Mouse (Mus musculus) heart, adult 2 months (tissue): ENCODE data around the gene Frmpd2. TPM values are rescaled to one million over a fixed set of nuclear protein-coding genes. Genes with fewer than 3 reads are reported as not detected.
A peak's percentile ranks its signal among the peaks of the same experiment; 100 is the strongest.

Source experiments
- DNase-seq, 2 experiments: peaks; one replicate each; pipeline ENCODE4 v3.0.0; 2021
- H3K27ac ChIP-seq: fragments of 200-600 bp; 2 replicates; pipeline ENCODE4 v1.8.1; 2022
- H3K27me3 ChIP-seq: fragments of 200-500 bp; 2 replicates; pipeline ENCODE4 v1.6.1; 2012; ENCODE audit warnings: mild to moderate bottlenecking, low read length, inconsistent platforms, mixed read lengths; ENCODE audit not compliant: control insufficient read depth, insufficient read depth
- H3K36me3 ChIP-seq: fragments of 200-500 bp; 2 replicates; pipeline ENCODE4 v1.6.1; 2012; ENCODE audit warnings: low read length, inconsistent platforms; ENCODE audit not compliant: control insufficient read depth, insufficient read depth
- H3K4me1 ChIP-seq: fragments of 200-500 bp; 2 replicates; pipeline ENCODE4 v1.6.1; 2011; ENCODE audit warnings: low read length; ENCODE audit not compliant: control insufficient read depth, insufficient read depth
- H3K4me3 ChIP-seq: fragments of 200-600 bp; 2 replicates; pipeline ENCODE4 v1.8.1; 2022
- H3K79me2 ChIP-seq: fragments of 200-500 bp; replicated peaks from 2 replicates; pipeline ENCODE4 v1.6.1; 2012; ENCODE audit warnings: mild to moderate bottlenecking, inconsistent platforms, low read length, moderate library complexity, mixed read lengths; ENCODE audit not compliant: control insufficient read depth, insufficient read depth
- H3K9ac ChIP-seq: fragments of 200-500 bp; 2 replicates; pipeline ENCODE4 v1.6.1; 2012; ENCODE audit warnings: low read depth, mild to moderate bottlenecking, control low read depth, inconsistent platforms, low read length, mixed read lengths
- CTCF ChIP-seq: fragments of 200-600 bp; IDR thresholded peaks from 2 replicates; pipeline ENCODE4 v1.8.1; 2022; ENCODE audit warnings: antibody characterized with exemption, mild to moderate bottlenecking, moderate library complexity
- EP300 ChIP-seq: fragments of 200-500 bp; IDR thresholded peaks from 2 replicates; pipeline ENCODE4 v1.6.1; 2011; ENCODE audit warnings: low read depth, low read length, control low read depth; ENCODE audit not compliant: insufficient read depth
- POLR2A ChIP-seq: fragments of 200-500 bp; IDR thresholded peaks from 2 replicates; pipeline ENCODE4 v1.6.1; 2011; ENCODE audit warnings: mild to moderate bottlenecking, low read depth, low read length, control low read depth; ENCODE audit not compliant: insufficient read depth
- WGBS: fragments of 180-500 bp; shearing (Covaris S2); methylation state at CpG from one replicate; pipeline ENCODE4 v1.1.7; 2018; 5-methylcytosine and 5-hydroxymethylcytosine counted together
- intact Hi-C: fragments of 180-260 bp; cut with DNase I; formaldehyde crosslinking; loops from one replicate; pipeline ENCODE4 v1.15.1; 2025
- polyA plus RNA-seq: library from polyadenylated mRNA; depleted of rRNA; stranded (reverse); fragments of >200 nt; gene quantifications from 2 replicates; pipeline ENCODE4 v1.2.3, GENCODE M21; 2012
- total RNA-seq, 2 experiments: library from RNA; stranded (reverse); gene quantifications; 2 replicates each; pipeline ENCODE4 v1.2.3; 2021

Frmpd2 gene
- total and polyA plus RNA-seq, 3 experiments: 0.21 TPM; not detected in 2

DNA sequence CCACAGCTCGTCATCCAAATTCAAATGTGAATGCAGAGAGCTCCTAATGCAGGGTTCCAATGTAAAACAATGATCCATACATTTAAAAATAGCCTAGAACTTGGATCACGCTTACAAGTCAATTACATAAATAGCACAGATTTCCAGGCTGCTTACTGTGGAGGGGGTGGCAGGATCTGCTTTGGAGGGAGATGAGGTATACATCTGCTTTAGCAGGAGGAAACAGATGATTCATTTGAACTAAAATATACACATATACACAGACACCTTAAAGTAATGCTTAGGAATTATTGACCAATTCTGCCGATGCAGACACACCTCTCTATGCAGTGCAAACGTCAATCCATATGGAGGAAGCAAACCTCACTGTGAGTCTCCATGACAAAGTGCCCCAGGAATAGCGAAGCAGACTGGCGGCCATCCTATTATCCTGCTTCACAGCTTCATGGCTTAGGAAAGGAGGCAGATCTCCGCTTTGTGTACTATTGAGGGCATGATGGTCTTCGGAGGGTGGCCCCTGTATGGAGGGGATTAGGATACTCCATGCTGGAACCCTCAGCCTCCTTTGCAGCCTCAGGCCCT, 59.9 kb downstream of the Frmpd2 start:
- Histone ChIP-seq H3K27ac (no peak overlapping the region), H3K4me3 (no peak overlapping the region), H3K79me2 (no peaks in the 10 kb centered on the region), H3K27me3 (no peaks in the 10 kb centered on the region), H3K4me1 (no peaks in the 10 kb centered on the region), H3K9ac (no peak overlapping the region), H3K36me3 (no peaks in the 10 kb centered on the region)
- intact Hi-C loops: no loop called here
- WGBS: 75% methylated on average over 8 of the region's 8 CpGs
- DNase-seq: no peak
- no peak for TF ChIP-seq EP300
- TF ChIP-seq POLR2A: no peak

DNA sequence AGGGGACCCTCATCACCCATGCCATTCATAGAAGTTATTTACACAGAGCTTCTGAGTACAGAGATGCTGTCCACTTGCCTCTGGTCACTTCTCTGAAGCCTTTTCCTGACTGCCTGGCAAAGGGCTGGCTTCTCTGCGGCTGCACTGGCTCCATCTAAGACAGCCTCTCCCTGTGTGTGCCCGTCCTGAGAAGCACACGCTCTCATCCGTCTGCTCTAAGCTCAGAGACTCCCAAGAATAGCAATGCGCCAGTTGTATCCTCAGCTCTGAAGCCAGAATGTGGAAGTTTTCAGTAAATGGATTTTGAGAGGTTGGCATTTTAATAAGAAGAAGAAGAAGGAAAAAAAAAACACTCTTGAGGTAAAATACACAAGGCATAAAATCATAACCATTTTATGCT, 61.3 kb downstream of the Frmpd2 start:
- DNase-seq: no peak
- TF ChIP-seq POLR2A: no peak
- Histone ChIP-seq H3K4me3 (no peak overlapping the region), H3K36me3 (no peaks in the 10 kb centered on the region), H3K4me1 (no peaks in the 10 kb centered on the region), H3K27me3 (no peaks in the 10 kb centered on the region), H3K79me2 (no peaks in the 10 kb centered on the region), H3K27ac (no peak overlapping the region), H3K9ac (no peak overlapping the region)
- intact Hi-C loops: no loop called here
- 78% methylated on average over 5 of the region's 5 CpGs for WGBS

DNA sequence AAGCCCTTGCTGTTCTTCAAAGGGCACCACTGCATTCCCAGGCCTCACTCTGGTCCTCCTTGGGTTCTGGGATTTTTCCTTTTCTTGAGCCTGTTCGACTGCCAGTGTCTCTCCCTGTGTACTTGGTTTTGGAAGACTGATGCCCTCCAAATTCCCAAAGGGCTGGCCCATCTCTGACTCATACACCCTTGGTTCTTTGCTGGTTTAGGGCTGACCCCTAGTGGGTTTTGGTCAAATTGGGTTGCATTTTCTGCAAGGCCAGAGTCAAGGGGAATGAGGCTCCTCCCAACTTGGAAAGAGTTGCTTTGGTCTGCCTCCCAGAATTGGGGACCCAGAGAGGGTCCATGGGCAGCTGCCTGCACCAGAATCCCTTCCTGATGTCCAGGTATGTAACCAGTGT, 62.0 kb downstream of the Frmpd2 start:
- peak in 1 of 2 experiments; percentile 6 for DNase-seq
- intact Hi-C loops: no loop called here

DNA sequence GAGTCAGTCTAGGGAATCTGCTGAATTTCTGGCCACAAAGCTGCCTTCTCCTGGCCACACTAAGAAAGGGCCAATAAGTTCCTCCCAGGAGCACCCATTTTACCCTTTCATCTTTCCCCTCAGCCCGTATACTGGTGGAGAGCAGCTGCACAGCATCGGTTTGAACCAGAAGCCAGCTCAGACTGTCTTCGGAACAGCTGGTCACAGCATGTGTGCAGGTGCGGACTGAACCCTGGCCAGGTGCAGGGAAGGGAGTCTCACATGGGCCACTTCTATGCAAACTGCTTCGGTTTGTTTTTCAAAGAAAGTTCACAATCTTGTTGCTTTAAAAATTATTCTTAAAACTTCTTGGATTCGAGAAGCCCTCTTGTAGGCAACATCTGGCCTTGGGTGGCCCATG, 63.8 kb downstream of the Frmpd2 start:
- Histone ChIP-seq H3K27me3 (no peaks in the 10 kb centered on the region), H3K36me3 (no peaks in the 10 kb centered on the region), H3K27ac (no peak overlapping the region), H3K4me3 (no peak overlapping the region), H3K9ac (no peak overlapping the region), H3K4me1 (no peaks in the 10 kb centered on the region), H3K79me2 (no peaks in the 10 kb centered on the region)
- no peak for TF ChIP-seq POLR2A
- TF ChIP-seq EP300: no peak
- TF ChIP-seq CTCF: no peak
- no peak for DNase-seq
- WGBS: 77% methylated on average over 6 of the region's 6 CpGs
- intact Hi-C loops: no loop called here

More for the DNA sequence above, 62.0 kb downstream of the Frmpd2 start:
- H3K9ac ChIP-seq: no peak overlapping the region
- H3K4me3 ChIP-seq: no peak overlapping the region
- H3K79me2 ChIP-seq: no peaks in the 10 kb centered on the region
- peak; percentile 46 for TF ChIP-seq CTCF
- TF ChIP-seq EP300: no peak
- WGBS: 34% methylated on average over 1 of the region's 1 CpGs
- H3K36me3 ChIP-seq: no peaks in the 10 kb centered on the region
- no peaks in the 10 kb centered on the region for H3K27me3 ChIP-seq
- no peaks in the 10 kb centered on the region for H3K4me1 ChIP-seq
- H3K27ac ChIP-seq: no peak overlapping the region

DNA sequence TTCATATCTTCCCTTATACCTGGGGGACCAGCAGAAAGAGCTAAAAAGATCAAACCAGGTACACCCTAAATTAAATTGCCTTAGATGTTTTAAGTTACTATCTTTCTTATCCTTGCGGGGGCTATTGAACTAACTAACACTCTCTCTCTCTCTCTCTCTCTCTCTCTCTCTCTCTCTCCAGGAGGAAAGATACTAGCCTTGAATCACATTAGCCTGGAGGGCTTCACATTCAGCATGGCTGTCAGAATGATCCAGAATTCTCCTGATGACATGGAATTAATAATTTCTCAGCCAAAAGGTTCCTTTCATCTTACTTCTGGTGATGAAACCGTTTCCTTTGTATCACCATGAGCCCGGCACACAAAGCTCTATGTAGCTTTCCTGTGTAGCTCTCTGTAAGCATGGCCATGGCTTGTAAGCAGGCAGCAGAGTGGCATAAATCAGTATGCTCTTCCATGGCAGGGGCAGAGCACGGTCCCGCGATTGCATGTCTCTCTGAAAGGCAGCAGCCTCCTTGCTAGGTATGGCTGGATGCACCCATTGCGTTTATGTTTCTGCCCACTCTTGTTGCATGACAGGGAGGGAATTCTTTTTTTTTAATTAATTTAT, 68.2 kb downstream of the Frmpd2 start:
- Histone ChIP-seq H3K27me3 (no peaks in the 10 kb centered on the region), H3K4me3 (no peak overlapping the region), H3K79me2 (no peaks in the 10 kb centered on the region), H3K4me1 (no peaks in the 10 kb centered on the region), H3K36me3 (no peaks in the 10 kb centered on the region), H3K27ac (no peak overlapping the region), H3K9ac (no peak overlapping the region)
- no peak for TF ChIP-seq EP300
- no peak for TF ChIP-seq POLR2A
- TF ChIP-seq CTCF: no peak
- intact Hi-C loops: no loop called here
- no peak for DNase-seq
- WGBS: 85% methylated on average over 7 of the region's 7 CpGs

DNA sequence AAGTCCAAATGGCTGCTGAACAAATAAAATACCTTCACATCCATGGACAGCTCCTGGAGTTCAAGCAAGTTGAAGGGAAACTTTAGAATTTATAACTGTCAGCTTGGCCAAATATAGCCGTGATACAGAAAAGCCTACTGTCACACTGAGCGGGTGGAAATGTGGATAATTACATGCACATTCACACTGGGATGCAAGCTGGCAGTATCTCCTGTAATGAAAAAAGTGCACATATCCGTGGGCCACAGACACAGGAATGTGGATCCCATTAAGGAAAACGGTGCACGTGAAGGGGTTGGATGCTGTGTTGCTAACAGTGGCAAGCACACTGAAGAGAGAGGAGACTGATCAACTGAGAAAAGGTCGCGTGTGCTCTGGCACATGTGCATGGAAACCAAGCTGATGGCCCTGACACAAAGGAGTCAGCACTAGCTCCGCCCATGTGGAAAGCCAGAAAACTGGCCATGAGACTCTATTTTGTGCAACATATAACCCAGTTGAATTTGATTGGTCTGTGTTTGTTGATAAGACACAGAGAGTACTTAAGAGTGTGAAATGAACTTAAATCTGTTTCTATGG, 74.2 kb downstream of the Frmpd2 start:
- Histone ChIP-seq H3K9ac (no peak overlapping the region), H3K27ac (no peak overlapping the region), H3K4me1 (no peaks in the 10 kb centered on the region), H3K36me3 (no peaks in the 10 kb centered on the region), H3K27me3 (no peaks in the 10 kb centered on the region), H3K79me2 (no peaks in the 10 kb centered on the region), H3K4me3 (no peak overlapping the region)
- TF ChIP-seq POLR2A: no peak
- TF ChIP-seq CTCF: no peak
- no peak for TF ChIP-seq EP300
- no peak for DNase-seq
- 79% methylated on average over 8 of the region's 8 CpGs for WGBS
- intact Hi-C loops: no loop called here
